Mouse (Mus musculus): ENCODE measurements around the gene Rnf185.

Rnf185 gene

GRCm38 (mm10) chr11:3443091-3443490, 9.1 kb downstream of the Rnf185 start:
- DNase-seq (ENCODE audit: low spot score in 2 of 2): no peak

GRCm38 (mm10) chr11:3442677-3443076, 9.5 kb downstream of the Rnf185 start:
- DNase-seq (ENCODE audit: low spot score in 2 of 2): no peak

GRCm38 (mm10) chr11:3441696-3442443, 10.3 kb downstream of the Rnf185 start:
- DNase-seq (ENCODE audit: low spot score in 2 of 2): no peak

- no peak for DNase-seq (ENCODE audit: low spot score in 2 of 2)
These were observed 14.5 kb downstream of the Rnf185 start for GRCm38 (mm10) chr11:3437621-3438020.

- no peak for DNase-seq (ENCODE audit: low spot score in 2 of 2)
These were observed 18.4 kb downstream of the Rnf185 start for GRCm38 (mm10) chr11:3433809-3434208.

GRCm38 (mm10) chr11:3431976-3432603, 20.1 kb downstream of the Rnf185 start:
- no peak for DNase-seq (ENCODE audit: low spot score in 2 of 2)

- no peak for DNase-seq (ENCODE audit: low spot score in 2 of 2)
These were observed 20.6 kb downstream of the Rnf185 start for GRCm38 (mm10) chr11:3431515-3431914.

GRCm38 (mm10) chr11:3428632-3429031, 23.5 kb downstream of the Rnf185 start:
- no peak for DNase-seq (ENCODE audit: low spot score in 2 of 2)

- DNase-seq (ENCODE audit: low spot score in 2 of 2): no peak
These were observed 24.4 kb downstream of the Rnf185 start for GRCm38 (mm10) chr11:3427697-3428230.

- no peak for DNase-seq (ENCODE audit: low spot score in 2 of 2)
These were observed 29.9 kb downstream of the Rnf185 start for GRCm38 (mm10) chr11:3422242-3422641.

- no peak for DNase-seq (ENCODE audit: low spot score in 2 of 2)
These were observed 33.4 kb downstream of the Rnf185 start for GRCm38 (mm10) chr11:3418741-3419140.

GRCm38 (mm10) chr11:3417795-3418194, 34.4 kb downstream of the Rnf185 start:
- DNase-seq (ENCODE audit: low spot score in 2 of 2): no peak

- DNase-seq (ENCODE audit: low spot score in 2 of 2): no peak
These were observed 35.8 kb downstream of the Rnf185 start for GRCm38 (mm10) chr11:3416399-3416798.

GRCm38 (mm10) chr11:3412111-3412510, 40.1 kb downstream of the Rnf185 start:
- DNase-seq (ENCODE audit: low spot score in 2 of 2): no peak

- DNase-seq (ENCODE audit: low spot score in 2 of 2): peak; percentile 95
These were observed 43.0 kb downstream of the Rnf185 start, which contains the start of gene Limk2 for GRCm38 (mm10) chr11:3408997-3409732. Limk2 (minus strand) TSS chr11:3409189.

GRCm38 (mm10) chr11:3408131-3408996, 43.8 kb downstream of the Rnf185 start:
- DNase-seq (ENCODE audit: low spot score in 2 of 2): peak in 1 of 2 experiments; percentile 16

GRCm38 (mm10) chr11:3404287-3405047, 47.7 kb downstream of the Rnf185 start:
- no peak for DNase-seq (ENCODE audit: low spot score in 2 of 2)

GRCm38 (mm10) chr11:3403024-3403423, 49.1 kb downstream of the Rnf185 start:
- DNase-seq (ENCODE audit: low spot score in 2 of 2): peak in 1 of 2 experiments; percentile 11

- DNase-seq (ENCODE audit: low spot score in 2 of 2): no peak
These were observed 53.8 kb downstream of the Rnf185 start for GRCm38 (mm10) chr11:3398318-3398717.

GRCm38 (mm10) chr11:3396562-3396961, 55.6 kb downstream of the Rnf185 start:
- no peak for DNase-seq (ENCODE audit: low spot score in 2 of 2)
